Mouse (Mus musculus) left cerebral cortex, postnatal 10 days (tissue): ENCODE results near the gene Wdr95. TPM values are rescaled to one million over a fixed set of nuclear protein-coding genes. Genes with fewer than 3 reads are reported as not detected.

Experiments
- DNase-seq, 2 experiments: peaks; one replicate each; pipeline ENCODE4 v3.0.0; 2021 to 2022; ENCODE audit warnings: low spot score in 2 of 2, mixed read lengths in 1 of 2; ENCODE audit errors: extremely low spot score in 1 of 2
- intact Hi-C: fragments of 180-260 bp; cut with DNase I; formaldehyde crosslinking; loops from one replicate; pipeline ENCODE4 v1.15.1; 2025
- total RNA-seq, 2 experiments: library from RNA; stranded (reverse); gene quantifications; 2 replicates each; pipeline ENCODE4 v1.2.3; 2021

The Wdr95 gene
- total RNA-seq, 2 experiments from 2014 or later = 1.1 to 1.4 TPM

DNA sequence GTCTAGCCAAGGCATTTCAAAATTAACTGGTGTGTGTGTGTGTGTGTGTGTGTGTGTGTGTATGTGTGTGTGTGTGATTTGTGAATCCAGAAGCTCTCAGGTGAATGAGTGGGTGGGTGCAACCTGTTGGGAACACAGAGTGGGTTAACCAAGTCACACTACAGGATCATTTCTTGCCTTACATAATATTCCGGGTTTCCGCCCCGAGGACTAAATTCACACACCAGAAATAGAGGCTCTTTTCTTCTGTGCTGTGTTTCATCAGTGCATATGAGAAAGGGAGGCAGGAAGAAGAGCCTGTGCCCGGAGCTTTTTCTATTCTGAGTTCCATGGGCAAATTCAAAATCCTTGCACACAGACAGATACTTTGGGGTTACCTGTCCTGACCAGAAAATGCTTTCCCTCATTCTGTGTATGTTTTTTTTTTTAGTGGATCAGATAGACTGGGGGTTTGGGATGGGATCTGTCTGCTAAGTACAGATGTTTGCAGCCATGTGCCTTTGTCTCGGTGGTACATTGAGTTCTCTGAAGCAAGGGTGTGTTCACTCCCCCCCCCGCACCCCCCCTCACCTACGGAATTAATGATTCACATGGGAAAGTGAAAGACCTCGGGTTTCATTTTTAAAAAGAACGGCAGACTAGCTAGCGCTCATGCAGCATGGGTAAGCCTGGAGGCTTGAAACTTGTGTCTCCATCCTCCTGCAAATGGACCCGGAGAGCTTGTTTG, 114.5 kb downstream of the Wdr95 start:
- no peak for DNase-seq
- intact Hi-C loops = no loop called here

DNA sequence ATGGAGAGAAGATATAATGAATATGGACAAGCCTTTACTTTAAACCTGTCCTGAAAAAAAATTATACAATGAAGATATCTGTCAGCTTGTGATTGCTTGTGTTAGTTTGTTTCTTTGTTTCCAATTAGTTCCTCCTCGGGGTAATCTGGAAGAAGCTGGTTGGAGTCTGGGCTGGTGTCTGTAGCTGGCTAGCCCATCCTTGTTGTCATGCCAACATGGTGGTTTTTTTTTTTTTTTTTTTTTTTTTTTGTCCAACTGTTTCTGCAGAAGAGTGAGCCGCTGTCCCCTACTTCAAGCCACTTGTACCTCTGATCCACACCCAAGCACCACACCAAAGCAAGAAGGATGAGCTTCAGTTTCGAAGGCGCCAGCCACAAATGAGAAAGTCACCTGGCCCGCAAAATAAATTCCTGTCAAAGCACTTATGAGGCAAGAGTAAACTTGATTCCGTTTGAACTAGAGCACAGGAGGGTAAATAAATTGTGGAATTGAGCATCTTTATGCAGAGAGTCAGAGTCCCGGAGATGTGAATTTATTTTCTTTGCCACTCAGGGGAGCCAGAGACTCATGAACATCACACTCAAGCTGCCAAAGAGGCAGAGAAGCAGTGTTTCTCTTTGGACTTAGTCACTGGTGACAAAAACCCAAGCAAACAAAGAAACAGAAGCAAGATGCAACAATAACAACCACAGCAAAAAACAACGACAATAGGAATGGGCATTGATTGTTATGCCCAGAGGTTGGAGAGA, 119.1 kb downstream of the Wdr95 start:
- DNase-seq = peak in 1 of 2 experiments; percentile 37
- intact Hi-C loops = loop anchor here (5.0 kb wide), 1 partner anchor 370 kb away; the partner anchor contains the start of gene Rxfp2

GRCm38 (mm10) chr5:149648196-149648595, 119.7 kb downstream of the Wdr95 start:
- intact Hi-C loops = loop anchor here (5.0 kb wide), 1 partner anchor 369 kb away; the partner anchor contains the start of gene Rxfp2
- DNase-seq = no peak

DNA sequence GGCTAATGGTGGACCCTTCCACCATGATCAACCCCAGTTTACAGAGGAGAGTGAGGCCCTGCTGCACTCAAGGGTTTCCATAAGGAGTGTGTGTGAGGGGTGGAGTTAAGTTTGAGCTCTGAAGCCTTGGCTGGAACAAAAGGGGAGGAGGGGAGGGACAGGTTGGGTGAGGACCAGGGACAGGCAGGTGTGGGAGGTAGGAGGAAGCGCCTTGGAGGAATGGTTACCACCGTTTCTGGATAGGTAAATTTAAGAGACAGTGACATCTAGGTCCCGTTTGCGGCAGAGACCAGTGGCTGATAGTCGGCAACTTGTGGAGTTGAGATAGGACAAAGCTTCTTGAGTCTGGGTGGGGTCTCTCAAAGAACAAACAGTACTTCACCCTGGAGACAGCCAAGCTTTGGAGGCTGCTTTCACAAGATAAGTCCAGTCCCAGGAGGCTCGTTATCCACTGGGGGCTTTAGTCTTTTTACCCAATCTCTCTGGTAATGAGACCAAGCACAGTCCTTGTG, 120.5 kb downstream of the Wdr95 start:
- no peak for DNase-seq
- intact Hi-C loops = loop anchor here (5.0 kb wide), 1 partner anchor 368 kb away; the partner anchor contains the start of gene Rxfp2

GRCm38 (mm10) chr5:149649499-149650178, 121.2 kb downstream of the Wdr95 start:
- DNase-seq = no peak
- intact Hi-C loops = loop anchor here (5.0 kb wide), 1 partner anchor 368 kb away; the partner anchor contains the start of gene Rxfp2

DNA sequence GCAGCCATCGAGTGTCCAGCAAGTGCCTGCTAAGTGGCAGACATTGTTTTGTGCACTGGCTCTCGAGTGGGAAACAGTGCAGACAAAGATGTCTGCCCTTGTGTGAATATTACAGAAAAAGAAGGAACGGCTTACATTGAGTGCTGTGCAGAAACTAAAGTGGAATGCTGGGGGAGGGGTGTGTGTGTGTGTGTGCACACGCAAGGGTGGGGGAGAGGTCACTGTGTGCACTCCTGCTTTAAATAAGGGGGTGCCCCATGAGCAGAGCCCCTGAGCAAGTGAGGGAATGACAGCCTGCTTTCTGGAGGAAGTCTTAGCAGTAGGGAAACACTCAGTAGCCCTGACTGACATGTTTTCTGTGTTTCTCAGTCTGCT, 121.7 kb downstream of the Wdr95 start:
- no peak for DNase-seq
- intact Hi-C loops = no loop called here

- intact Hi-C loops = no loop called here
- no peak for DNase-seq
Measured at GRCm38 (mm10) chr5:149655636-149656035, 127.2 kb downstream of the Wdr95 start.

GRCm38 (mm10) chr5:149658022-149658421, 129.5 kb downstream of the Wdr95 start:
- intact Hi-C loops = no loop called here
- no peak for DNase-seq

DNA sequence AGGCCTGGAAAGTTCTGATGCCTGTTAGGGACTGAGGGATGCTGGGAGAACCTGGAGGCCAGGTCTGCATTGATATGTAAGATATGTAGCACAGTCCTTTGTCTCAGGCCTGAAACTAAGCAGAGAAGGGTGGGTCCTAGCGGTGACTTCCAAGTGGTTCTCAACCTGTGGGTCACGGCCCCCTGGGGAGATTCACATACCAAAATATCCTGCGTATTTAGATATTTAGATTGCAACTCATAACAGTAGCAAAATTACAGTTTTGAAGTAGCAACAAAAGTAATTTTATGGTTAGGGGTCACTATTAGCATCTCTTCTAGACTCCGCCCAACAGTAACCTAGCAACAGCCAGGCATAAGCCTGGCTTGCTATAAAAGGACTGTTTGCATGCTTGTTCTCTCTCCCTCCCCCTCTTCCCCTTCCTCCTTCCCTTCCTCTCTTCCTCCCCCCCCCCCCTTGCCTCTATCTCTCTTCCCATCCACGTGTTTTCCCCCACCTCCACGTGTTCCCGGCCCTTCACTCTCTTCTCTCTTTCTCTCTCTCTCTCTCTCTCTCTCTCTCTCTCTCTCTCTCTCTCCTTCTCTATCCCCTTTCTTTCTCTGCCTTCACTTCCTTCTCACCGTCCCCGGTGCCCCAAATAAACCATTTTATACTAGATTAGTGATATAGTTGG, 130.4 kb downstream of the Wdr95 start:
- no peak for DNase-seq
- intact Hi-C loops = no loop called here

DNA sequence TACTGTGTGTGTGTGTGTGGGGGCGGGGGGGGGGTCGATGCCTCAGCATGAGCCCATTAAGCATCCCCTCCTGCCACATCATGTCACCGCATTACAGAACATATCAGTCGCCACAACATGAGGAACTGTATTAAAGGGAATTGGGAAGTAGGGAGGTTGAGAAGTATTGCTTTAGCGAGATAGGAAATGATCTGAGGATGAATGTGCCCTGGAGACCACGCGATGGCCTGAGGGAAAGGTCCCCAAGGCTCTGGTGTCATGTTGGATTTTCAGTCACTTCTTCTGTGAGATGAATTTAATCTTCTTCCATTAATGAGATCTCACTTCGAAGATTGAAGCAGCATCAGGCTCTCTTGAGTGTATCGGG, 130.9 kb downstream of the Wdr95 start:
- DNase-seq = no peak
- intact Hi-C loops = no loop called here

DNA sequence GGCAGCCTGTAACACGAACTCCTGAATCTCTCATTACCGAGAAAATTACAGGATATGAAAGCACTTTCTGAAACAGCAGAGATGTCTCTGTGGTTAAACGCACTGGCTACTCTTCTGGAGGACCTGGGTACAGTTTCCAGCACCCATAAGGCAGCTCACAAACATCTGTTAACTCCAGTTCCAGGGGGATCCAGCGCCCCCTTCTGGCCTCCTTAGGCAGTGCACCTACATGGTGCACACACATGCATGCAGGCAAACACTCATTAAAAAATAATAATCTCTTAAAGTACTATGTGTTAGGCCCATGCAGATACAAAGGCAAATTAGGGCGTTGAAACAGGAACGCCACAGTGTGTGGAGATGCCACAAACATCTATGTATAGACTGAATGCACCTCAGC, 132.9 kb downstream of the Wdr95 start:
- intact Hi-C loops = no loop called here
- no peak for DNase-seq

Other genes starting within 250 kb of the Wdr95 start
- 1 to 10 TPM; 2.7 to 3.5 TPM for gene Medag, start 116.9 kb upstream of the Wdr95 start, total RNA-seq
- 1 to 10 TPM in 1 of 2 experiments, not detected in 1; 1.0 TPM for gene Tex26, start 89.0 kb upstream of the Wdr95 start, total RNA-seq
- gene Hsph1, start 107.7 kb downstream of the Wdr95 start, total RNA-seq = 100 to 1,000 TPM; 220 to 249 TPM
- gene B3glct, start 149.6 kb downstream of the Wdr95 start, total RNA-seq = 10 to 100 TPM; 25.2 to 28.1 TPM